Mouse (Mus musculus) midbrain, embryonic 16.5 days (tissue): ENCODE data around the gene Tmcc3. TPM values are rescaled to one million over a fixed set of nuclear protein-coding genes. Genes with fewer than 3 reads are reported as not detected.
A peak's percentile ranks its signal among the peaks of the same experiment; 100 is the strongest.

Experiments
- ATAC-seq: fragments of 200-750 bp; cut with Nextera tagmentation; 2 replicates; pipeline ENCODE4 v1.8.0; 2017; ENCODE audit warnings: moderate TSS enrichment
- H3K27ac ChIP-seq: fragments of 300-500 bp; sonication (generic); 2 replicates; pipeline ENCODE4 v1.5.1; 2014; ENCODE audit warnings: mild to moderate bottlenecking, low read length, mixed read lengths
- H3K27me3 ChIP-seq: fragments of 300-500 bp; sonication (generic); 2 replicates; pipeline ENCODE4 v1.6.1; 2014; ENCODE audit warnings: low read depth, low read length, mixed read lengths; ENCODE audit not compliant: control insufficient read depth, insufficient read depth
- H3K36me3 ChIP-seq: fragments of 300-500 bp; sonication (generic); 2 replicates; pipeline ENCODE4 v1.6.1; 2014; ENCODE audit warnings: mild to moderate bottlenecking, low read length, moderate library complexity, mixed read lengths; ENCODE audit not compliant: control insufficient read depth, insufficient read depth
- H3K4me1 ChIP-seq: fragments of 300-500 bp; sonication (generic); 2 replicates; pipeline ENCODE4 v1.6.1; 2014; ENCODE audit warnings: mild to moderate bottlenecking, low read length, mixed read lengths; ENCODE audit not compliant: control insufficient read depth, insufficient read depth
- H3K4me2 ChIP-seq: fragments of 300-500 bp; sonication (generic); 2 replicates; pipeline ENCODE4 v1.6.1; 2014; ENCODE audit warnings: mild to moderate bottlenecking, low read length, mixed read lengths
- H3K4me3 ChIP-seq: fragments of 300-500 bp; sonication (generic); 2 replicates; pipeline ENCODE4 v1.5.1; 2014; ENCODE audit warnings: low read depth, mild to moderate bottlenecking, low read length, moderate library complexity, mixed read lengths
- H3K9ac ChIP-seq: fragments of 300-500 bp; sonication (generic); 2 replicates; pipeline ENCODE4 v1.6.1; 2014; ENCODE audit warnings: low read depth, low read length, mixed read lengths
- H3K9me3 ChIP-seq: fragments of 300-500 bp; sonication (generic); replicated peaks from 2 replicates; pipeline ENCODE4 v1.6.1; 2014; ENCODE audit warnings: mild to moderate bottlenecking, low read length, mixed read lengths; ENCODE audit not compliant: control insufficient read depth, poor library complexity, severe bottlenecking
- WGBS: fragments of 180-500 bp; shearing (Covaris S2); extraction: QIAGEN DNeasy Blood & Tissue Kit; methylation state at CpG from one replicate; pipeline ENCODE4 v1.1.7; 2014; 5-methylcytosine and 5-hydroxymethylcytosine counted together
- polyA plus RNA-seq: library from polyadenylated mRNA; unstranded; fragments of >200 nt; fragmentation: Nextera tagmentation; extraction: Ambion mirVana; gene quantifications from 2 replicates; pipeline ENCODE4 v1.2.1, GENCODE M21; 2015

The Tmcc3 gene
- polyA plus RNA-seq, 1 experiment from 2014 or later = 16.4 TPM

- H3K9me3 ChIP-seq = peaks cover 4% of the 10 kb centered on the region; the same call in 1 of the 2 replicates
- H3K9ac ChIP-seq = no peak overlapping the region
- ATAC-seq = no peak
- H3K36me3 ChIP-seq = no peaks in the 10 kb centered on the region
- 94% methylated on average over 4 of the region's 4 CpGs for WGBS
- H3K4me3 ChIP-seq = no peak overlapping the region
- H3K27me3 ChIP-seq = no peaks in the 10 kb centered on the region
- H3K4me2 ChIP-seq = peak overlapping the region; percentile 23; the same call in 1 of the 2 replicates
- peaks cover 13% of the 10 kb centered on the region for H3K4me1 ChIP-seq
- no peak overlapping the region for H3K27ac ChIP-seq
Observed at GRCm38 (mm10) chr10:94313146-94313545, 1.4 kb downstream of the Tmcc3 start.

- Histone ChIP-seq H3K4me2 (no peak overlapping the region), H3K4me3 (no peak overlapping the region), H3K36me3 (no peaks in the 10 kb centered on the region), H3K4me1 (no peaks in the 10 kb centered on the region), H3K27me3 (no peaks in the 10 kb centered on the region), H3K9me3 (no peaks in the 10 kb centered on the region), H3K27ac (no peak overlapping the region), H3K9ac (no peak overlapping the region)
- 35% methylated on average over 4 of the region's 4 CpGs for WGBS
- ATAC-seq = no peak
Observed at GRCm38 (mm10) chr10:94318574-94318973, 6.8 kb downstream of the Tmcc3 start.

GRCm38 (mm10) chr10:94329962-94330361, 18.2 kb downstream of the Tmcc3 start:
- 31% methylated on average over 5 of the region's 5 CpGs for WGBS
- H3K9ac ChIP-seq = no peak overlapping the region
- H3K4me2 ChIP-seq = no peak overlapping the region

GRCm38 (mm10) chr10:94332358-94333137, 20.8 kb downstream of the Tmcc3 start:
- 79% methylated on average over 16 of the region's 16 CpGs for WGBS
- H3K4me1 ChIP-seq = peaks cover 6% of the 10 kb centered on the region; the same call in 1 of the 2 replicates
- no peak overlapping the region for H3K27ac ChIP-seq

More at GRCm38 (mm10) chr10:94329962-94330361, 18.2 kb downstream of the Tmcc3 start:
- Histone ChIP-seq H3K27ac (no peak overlapping the region), H3K36me3 (no peaks in the 10 kb centered on the region), H3K4me3 (no peak overlapping the region), H3K4me1 (peaks cover 6% of the 10 kb centered on the region; the same call in 1 of the 2 replicates), H3K27me3 (no peaks in the 10 kb centered on the region), H3K9me3 (peaks cover 2% of the 10 kb centered on the region; the same call in 1 of the 2 replicates)
- ATAC-seq = peak; percentile 81; the same call in 1 of the 2 replicates

GRCm38 (mm10) chr10:94333328-94333727, 21.6 kb downstream of the Tmcc3 start:
- no peak overlapping the region for H3K9ac ChIP-seq
- WGBS = 85% methylated on average over 8 of the region's 8 CpGs
- H3K4me2 ChIP-seq = no peak overlapping the region
- H3K9me3 ChIP-seq = no peaks in the 10 kb centered on the region
- H3K27ac ChIP-seq = no peak overlapping the region
- no peak for ATAC-seq
- no peaks in the 10 kb centered on the region for H3K27me3 ChIP-seq
- peaks cover 6% of the 10 kb centered on the region; the same call in 1 of the 2 replicates for H3K4me1 ChIP-seq
- H3K4me3 ChIP-seq = no peak overlapping the region
- H3K36me3 ChIP-seq = no peaks in the 10 kb centered on the region

More at GRCm38 (mm10) chr10:94332358-94333137, 20.8 kb downstream of the Tmcc3 start:
- no peaks in the 10 kb centered on the region for H3K36me3 ChIP-seq
- H3K27me3 ChIP-seq = no peaks in the 10 kb centered on the region
- no peaks in the 10 kb centered on the region for H3K9me3 ChIP-seq
- H3K4me3 ChIP-seq = no peak overlapping the region
- ATAC-seq = peak; percentile 27; the same call in 1 of the 2 replicates
- no peak overlapping the region for H3K9ac ChIP-seq
- no peak overlapping the region for H3K4me2 ChIP-seq

- H3K27ac ChIP-seq = no peak overlapping the region
- H3K4me2 ChIP-seq = no peak overlapping the region
- no peak for ATAC-seq
- 74% methylated on average over 10 of the region's 10 CpGs for WGBS
- no peak overlapping the region for H3K9ac ChIP-seq
- no peak overlapping the region for H3K4me3 ChIP-seq
- H3K36me3 ChIP-seq = no peaks in the 10 kb centered on the region
- H3K27me3 ChIP-seq = no peaks in the 10 kb centered on the region
- H3K9me3 ChIP-seq = no peaks in the 10 kb centered on the region
- H3K4me1 ChIP-seq = peaks cover 1% of the 10 kb centered on the region; the same call in 1 of the 2 replicates
Observed at GRCm38 (mm10) chr10:94335047-94335446, 23.3 kb downstream of the Tmcc3 start.

GRCm38 (mm10) chr10:94336071-94336470, 24.3 kb downstream of the Tmcc3 start:
- H3K4me2 ChIP-seq = no peak overlapping the region
- no peaks in the 10 kb centered on the region for H3K27me3 ChIP-seq
- no peaks in the 10 kb centered on the region for H3K36me3 ChIP-seq
- H3K4me1 ChIP-seq = no peaks in the 10 kb centered on the region
- H3K9ac ChIP-seq = no peak overlapping the region
- ATAC-seq = no peak
- H3K27ac ChIP-seq = no peak overlapping the region
- WGBS = 93% methylated on average over 6 of the region's 6 CpGs
- no peaks in the 10 kb centered on the region for H3K9me3 ChIP-seq
- no peak overlapping the region for H3K4me3 ChIP-seq

GRCm38 (mm10) chr10:94341501-94341900, 29.8 kb downstream of the Tmcc3 start:
- Histone ChIP-seq H3K4me1 (no peaks in the 10 kb centered on the region), H3K27ac (no peak overlapping the region), H3K4me2 (peak overlapping the region; percentile 2; the same call in 1 of the 2 replicates), H3K9ac (no peak overlapping the region), H3K9me3 (no peaks in the 10 kb centered on the region), H3K4me3 (no peak overlapping the region), H3K27me3 (no peaks in the 10 kb centered on the region), H3K36me3 (no peaks in the 10 kb centered on the region)
- 72% methylated on average over 17 of the region's 17 CpGs for WGBS
- no peak for ATAC-seq

- WGBS = 67% methylated on average over 7 of the region's 7 CpGs
- Histone ChIP-seq H3K9me3 (no peaks in the 10 kb centered on the region), H3K4me3 (no peak overlapping the region)
Observed at GRCm38 (mm10) chr10:94342256-94342655, 30.5 kb downstream of the Tmcc3 start.

More at GRCm38 (mm10) chr10:94342256-94342655, 30.5 kb downstream of the Tmcc3 start:
- ATAC-seq = no peak
- Histone ChIP-seq H3K4me1 (no peaks in the 10 kb centered on the region), H3K27me3 (no peaks in the 10 kb centered on the region), H3K9ac (no peak overlapping the region), H3K36me3 (no peaks in the 10 kb centered on the region), H3K27ac (no peak overlapping the region), H3K4me2 (no peak overlapping the region)
